Mouse (Mus musculus): Measurements from ENCODE around the gene Ndufaf8. TPM values are rescaled to one million over a fixed set of nuclear protein-coding genes. Genes with fewer than 3 reads are reported as not detected.

Gene Ndufaf8
- total and polyA plus RNA-seq, 2 experiments from 2014 or later, result 57.0 to 64.8 TPM

GRCm38 (mm10) chr11:120067834-120068233, 30.9 kb upstream of the Ndufaf8 start:
- Histone ChIP-seq H3K36me3 (ENCODE audit: insufficient read depth, low read length) (peaks cover 80% of the 10 kb centered on the region), H3K4me2 (ENCODE audit: low read depth, low read length, poor library complexity, severe bottlenecking) (no peak overlapping the region), H3K4me3 (ENCODE audit: low read depth, low read length) (no peak overlapping the region), H3K27me3 (ENCODE audit: insufficient read depth, low read length) (no peaks in the 10 kb centered on the region), H3K9me3 (ENCODE audit: low read length) (no peaks in the 10 kb centered on the region), H3K27ac (ENCODE audit: low read depth, low read length) (no peak overlapping the region), H3K4me1 (ENCODE audit: insufficient read depth, low read length) (no peaks in the 10 kb centered on the region), H3K9ac (replicated peaks; ENCODE audit: low read length, poor library complexity, severe bottlenecking) (no peak overlapping the region)
- DNase-seq (ENCODE audit: low spot score) (peak; percentile 53), ATAC-seq (ENCODE audit: low FRiP score) (0 out of 2 replicates have a peak, but pooled peaks have one; percentile 8)
- peak; percentile 61 for TF ChIP-seq CTCF (IDR thresholded peaks at IDR 0.05)
- WGBS, result 58% methylated on average over 17 of the region's 17 CpGs

GRCm38 (mm10) chr11:120069261-120069660, 29.5 kb upstream of the Ndufaf8 start:
- Histone ChIP-seq H3K9ac (replicated peaks; ENCODE audit: low read length, poor library complexity, severe bottlenecking) (no peak overlapping the region), H3K4me1 (ENCODE audit: insufficient read depth, low read length) (no peaks in the 10 kb centered on the region), H3K27ac (ENCODE audit: low read depth, low read length) (no peak overlapping the region), H3K4me2 (ENCODE audit: low read depth, low read length, poor library complexity, severe bottlenecking) (no peak overlapping the region), H3K4me3 (ENCODE audit: low read depth, low read length) (no peak overlapping the region), H3K27me3 (ENCODE audit: insufficient read depth, low read length) (no peaks in the 10 kb centered on the region), H3K36me3 (ENCODE audit: insufficient read depth, low read length) (peaks cover 78% of the 10 kb centered on the region), H3K9me3 (ENCODE audit: low read length) (no peaks in the 10 kb centered on the region)
- 58% methylated on average over 11 of the region's 11 CpGs for WGBS
- ATAC-seq (ENCODE audit: low FRiP score), result no peak
- no peak for DNase-seq (ENCODE audit: low spot score)
- TF ChIP-seq CTCF (IDR thresholded peaks at IDR 0.05), result no peak

- DNase-seq (ENCODE audit: low spot score) (no peak), ATAC-seq (ENCODE audit: low FRiP score) (no peak)
- Histone ChIP-seq H3K4me1 (ENCODE audit: insufficient read depth, low read length) (no peaks in the 10 kb centered on the region), H3K27ac (ENCODE audit: low read depth, low read length) (no peak overlapping the region; the same call in 1 of the 2 replicates), H3K4me2 (ENCODE audit: low read depth, low read length, poor library complexity, severe bottlenecking) (no peak overlapping the region), H3K36me3 (ENCODE audit: insufficient read depth, low read length) (peaks cover 80% of the 10 kb centered on the region), H3K4me3 (ENCODE audit: low read depth, low read length) (no peak overlapping the region), H3K9me3 (ENCODE audit: low read length) (no peaks in the 10 kb centered on the region), H3K27me3 (ENCODE audit: insufficient read depth, low read length) (no peaks in the 10 kb centered on the region), H3K9ac (replicated peaks; ENCODE audit: low read length, poor library complexity, severe bottlenecking) (no peak overlapping the region)
- WGBS, result 89% methylated on average over 27 of the region's 27 CpGs
- TF ChIP-seq CTCF (IDR thresholded peaks at IDR 0.05), result no peak
These were observed 28.3 kb upstream of the Ndufaf8 start for GRCm38 (mm10) chr11:120070286-120070930.

GRCm38 (mm10) chr11:120071065-120071464, 27.7 kb upstream of the Ndufaf8 start:
- no peaks in the 10 kb centered on the region for H3K9me3 ChIP-seq (ENCODE audit: low read length)
- no peak overlapping the region for H3K4me2 ChIP-seq (ENCODE audit: low read depth, low read length, poor library complexity, severe bottlenecking)
- no peaks in the 10 kb centered on the region for H3K4me1 ChIP-seq (ENCODE audit: insufficient read depth, low read length)
- no peak overlapping the region for H3K4me3 ChIP-seq (ENCODE audit: low read depth, low read length)
- DNase-seq (ENCODE audit: low spot score) (no peak), ATAC-seq (ENCODE audit: low FRiP score) (no peak)
- H3K27me3 ChIP-seq (ENCODE audit: insufficient read depth, low read length), result no peaks in the 10 kb centered on the region
- H3K36me3 ChIP-seq (ENCODE audit: insufficient read depth, low read length), result peaks cover 80% of the 10 kb centered on the region
- no peak overlapping the region for H3K9ac ChIP-seq (replicated peaks; ENCODE audit: low read length, poor library complexity, severe bottlenecking)
- no peak overlapping the region for H3K27ac ChIP-seq (ENCODE audit: low read depth, low read length)
- 36% methylated on average over 12 of the region's 12 CpGs for WGBS
- TF ChIP-seq CTCF (IDR thresholded peaks at IDR 0.05), result no peak

- peaks cover 82% of the 10 kb centered on the region for H3K36me3 ChIP-seq (ENCODE audit: insufficient read depth, low read length)
- no peaks in the 10 kb centered on the region for H3K27me3 ChIP-seq (ENCODE audit: insufficient read depth, low read length)
- 88% methylated on average over 7 of the region's 7 CpGs for WGBS
- H3K27ac ChIP-seq (ENCODE audit: low read depth, low read length), result no peak overlapping the region
- H3K9me3 ChIP-seq (ENCODE audit: low read length), result no peaks in the 10 kb centered on the region
- DNase-seq (ENCODE audit: low spot score), result no peak
- TF ChIP-seq CTCF (IDR thresholded peaks at IDR 0.05), result no peak
- no peaks in the 10 kb centered on the region for H3K4me1 ChIP-seq (ENCODE audit: insufficient read depth, low read length)
- no peak overlapping the region for H3K9ac ChIP-seq (replicated peaks; ENCODE audit: low read length, poor library complexity, severe bottlenecking)
- no peak for ATAC-seq (ENCODE audit: low FRiP score)
- no peak overlapping the region for H3K4me3 ChIP-seq (ENCODE audit: low read depth, low read length)
- no peak overlapping the region for H3K4me2 ChIP-seq (ENCODE audit: low read depth, low read length, poor library complexity, severe bottlenecking)
These were observed 26.9 kb upstream of the Ndufaf8 start for GRCm38 (mm10) chr11:120071731-120072320.

- no peaks in the 10 kb centered on the region for H3K4me1 ChIP-seq (ENCODE audit: insufficient read depth, low read length)
- H3K9ac ChIP-seq (replicated peaks; ENCODE audit: low read length, poor library complexity, severe bottlenecking), result no peak overlapping the region
- WGBS, result 94% methylated on average over 9 of the region's 9 CpGs
- peak; percentile 66 for TF ChIP-seq CTCF (IDR thresholded peaks at IDR 0.05)
- no peak overlapping the region for H3K27ac ChIP-seq (ENCODE audit: low read depth, low read length)
- ATAC-seq (ENCODE audit: low FRiP score), result 0 out of 2 replicates have a peak, but pooled peaks have one; percentile 24
- DNase-seq (ENCODE audit: low spot score), result no peak
- no peaks in the 10 kb centered on the region for H3K9me3 ChIP-seq (ENCODE audit: low read length)
- H3K27me3 ChIP-seq (ENCODE audit: insufficient read depth, low read length), result no peaks in the 10 kb centered on the region
- no peak overlapping the region for H3K4me2 ChIP-seq (ENCODE audit: low read depth, low read length, poor library complexity, severe bottlenecking)
- H3K4me3 ChIP-seq (ENCODE audit: low read depth, low read length), result no peak overlapping the region
- H3K36me3 ChIP-seq (ENCODE audit: insufficient read depth, low read length), result peaks cover 77% of the 10 kb centered on the region
These were observed 25.6 kb upstream of the Ndufaf8 start for GRCm38 (mm10) chr11:120072986-120073647.

Measured in midbrain, postnatal 0 days (tissue).